16 mouse cellular contexts compared by ENCODE assay signal in the genomic region with DNA sequence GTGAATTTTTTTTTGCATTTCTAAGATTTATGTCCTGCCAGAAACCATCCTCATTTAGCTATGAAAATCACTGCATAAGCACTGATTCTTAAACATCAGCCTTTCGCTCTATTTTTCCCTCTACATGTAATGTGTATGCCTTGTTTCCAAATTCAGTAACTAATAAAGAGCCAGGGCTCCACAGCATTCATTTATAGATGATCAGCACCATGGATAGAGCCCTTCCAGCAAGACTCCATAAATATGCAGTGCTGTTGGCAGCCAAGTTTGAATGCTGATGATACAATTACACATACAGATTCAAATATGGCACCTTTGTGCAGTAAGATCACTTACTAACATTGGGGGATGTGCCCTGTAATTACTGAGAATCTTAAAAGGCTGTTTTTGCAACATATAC. TPM values are rescaled to one million over a fixed set of nuclear protein-coding genes. Genes with fewer than 3 reads are reported as not detected.
DNase-seq lines count a peak whose midpoint lies in the region; ATAC-seq lines count a peak whose summit lies in the region.
"Had no signal": no experiment of that assay in that cellular context is flagged by ENCODE, and none has a peak within 500 bp of the region (broad histone marks: within the 10 kb centered on the region; RNA-seq: fewer than 3 reads in every experiment).

No protein-coding gene starts in this region.

- 82% methylated on average over 1 of the region's 1 CpGs for WGBS in forebrain, embryonic 15.5 days
- 84% methylated on average over 1 of the region's 1 CpGs for WGBS in forebrain, embryonic 12.5 days
- WGBS in kidney, embryonic 14.5 days: 83% methylated on average over 1 of the region's 1 CpGs

- no peak overlapping the region for H3K4me2 ChIP-seq in forebrain, embryonic 15.5 days (replicated peaks)
- H3K4me2 ChIP-seq in forebrain, embryonic 12.5 days: no peak overlapping the region
- no peak overlapping the region for H3K4me2 ChIP-seq in kidney, embryonic 14.5 days (replicated peaks; ENCODE audit: low read depth, low read length)
- H3K4me2 ChIP-seq: neural tube, embryonic 13.5 days had no signal

- ATAC-seq in forebrain, embryonic 15.5 days (replicated peaks): 0 out of 2 replicates have a peak, but pooled peaks have one; percentile 35
- ATAC-seq in forebrain, embryonic 12.5 days (ENCODE audit: low FRiP score): no peak
- no peak for ATAC-seq in kidney, embryonic 14.5 days (ENCODE audit: low FRiP score, low TSS enrichment)
- no peak for ATAC-seq in megakaryocyte progenitor cell, adult 5-6 weeks (replicated peaks; ENCODE audit: poor library complexity)

- H3K36me3 ChIP-seq in forebrain, embryonic 15.5 days: no peaks in the 10 kb centered on the region
- no peaks in the 10 kb centered on the region for H3K36me3 ChIP-seq in forebrain, embryonic 12.5 days (replicated peaks)
- H3K36me3 ChIP-seq in kidney, embryonic 14.5 days (ENCODE audit: control insufficient read depth, insufficient read depth, low read length): no peaks in the 10 kb centered on the region
- H3K36me3 ChIP-seq: neural tube, embryonic 13.5 days had no signal

- H3K9me3 ChIP-seq in forebrain, embryonic 15.5 days: no peaks in the 10 kb centered on the region
- H3K9me3 ChIP-seq in forebrain, embryonic 12.5 days: no peaks in the 10 kb centered on the region
- H3K9me3 ChIP-seq in kidney, embryonic 14.5 days (ENCODE audit: control insufficient read depth, low read length): no peaks in the 10 kb centered on the region
- H3K9me3 ChIP-seq: neural tube, embryonic 13.5 days had no signal

- no peak overlapping the region for H3K9ac ChIP-seq in forebrain, embryonic 15.5 days (replicated peaks)
- no peak overlapping the region for H3K9ac ChIP-seq in forebrain, embryonic 12.5 days
- no peak overlapping the region for H3K9ac ChIP-seq in kidney, embryonic 14.5 days (ENCODE audit: low read depth, low read length)
- H3K9ac ChIP-seq: liver, embryonic 14.5 days; neural tube, embryonic 13.5 days had no signal

- no peak overlapping the region for H3K27ac ChIP-seq in forebrain, embryonic 15.5 days (replicated peaks)
- no peak overlapping the region for H3K27ac ChIP-seq in forebrain, embryonic 12.5 days
- H3K27ac ChIP-seq in kidney, embryonic 14.5 days (ENCODE audit: low read depth, low read length): no peak overlapping the region
- H3K27ac ChIP-seq: liver, embryonic 14.5 days; neural tube, embryonic 13.5 days had no signal

- peak; percentile 6 to 11 for DNase-seq in kidney, postnatal 36 days
- DNase-seq in R1 (ENCODE audit: low read depth, low spot score): peak; percentile 17
- peak; percentile 40 for DNase-seq in mesoderm, embryonic 11.5 days (ENCODE audit: low read depth, low spot score)
- DNase-seq in urinary bladder, postnatal 25 days (ENCODE audit: low spot score): no peak
- DNase-seq: cerebellum, adult 9-10 months; right cerebral cortex, postnatal 4 days had no signal

- no peak overlapping the region for H3K4me3 ChIP-seq in forebrain, embryonic 15.5 days
- H3K4me3 ChIP-seq in forebrain, embryonic 12.5 days (replicated peaks): no peak overlapping the region
- no peak overlapping the region for H3K4me3 ChIP-seq in kidney, embryonic 14.5 days (ENCODE audit: low read length)
- H3K4me3 ChIP-seq: neural tube, embryonic 13.5 days had no signal

- no peaks in the 10 kb centered on the region for H3K4me1 ChIP-seq in forebrain, embryonic 15.5 days
- H3K4me1 ChIP-seq in forebrain, embryonic 12.5 days: no peaks in the 10 kb centered on the region
- no peaks in the 10 kb centered on the region for H3K4me1 ChIP-seq in kidney, embryonic 14.5 days (ENCODE audit: control insufficient read depth, insufficient read depth, low read length)
- H3K4me1 ChIP-seq: neural tube, embryonic 13.5 days had no signal

- no peaks in the 10 kb centered on the region for H3K27me3 ChIP-seq in forebrain, embryonic 15.5 days
- H3K27me3 ChIP-seq in forebrain, embryonic 12.5 days: no peaks in the 10 kb centered on the region
- H3K27me3 ChIP-seq in kidney, embryonic 14.5 days (ENCODE audit: control insufficient read depth, insufficient read depth, low read length): no peaks in the 10 kb centered on the region
- H3K27me3 ChIP-seq: neural tube, embryonic 13.5 days had no signal

RNA-seq across cellular contexts. Expression of a gene that starts 40.2 kb away (rescaled TPM):
- 4.1 and 4.8 TPM in 2 replicates for polyA plus RNA-seq in forebrain, embryonic 15.5 days (2015; fragmentation: Nextera tagmentation; extraction: Ambion mirVana)
- 0.60 and 1.6 TPM in 2 replicates for polyA plus RNA-seq in forebrain, embryonic 12.5 days (2016; fragmentation: Nextera tagmentation; extraction: Ambion mirVana)
- 0.81 and 0.99 TPM in 2 replicates for polyA plus RNA-seq in kidney, embryonic 14.5 days (2014; fragmentation: Nextera tagmentation; extraction: Ambion mirVana)
- not detected in 2 replicates for total RNA-seq in megakaryocyte progenitor cell, adult 5-6 weeks (2015)
- total RNA-seq in megakaryocyte progenitor cell, adult 5-6 weeks (2017): not detected in 2 replicates
- total RNA-seq: granulocyte monocyte progenitor cell, adult 5-6 weeks; heart, postnatal 25 days; megakaryocyte-erythroid progenitor cell, adult 5-6 weeks had no signal
- polyA plus RNA-seq: C2C12 had no signal
